Mouse (Mus musculus): ENCODE results near the gene Gm10309. TPM values are rescaled to one million over a fixed set of nuclear protein-coding genes. Genes with fewer than 3 reads are reported as not detected.

Gm10309 gene
- total RNA-seq (2021) = 0.38 TPM in 1 of 2 replicates, not detected in the other
- long read RNA-seq, experiment 1 = 0 reads
- long read RNA-seq, experiment 2 = 0 reads

GRCm38 (mm10) chr17:86505183-86505631, at the start of gene Gm10309:
TSS of gene Gm10309 (minus strand) at chr17:86505232.
- peak; percentile 75 for DNase-seq

- no peak for DNase-seq
Measured at GRCm38 (mm10) chr17:86551995-86552394, 47.0 kb upstream of the Gm10309 start.

GRCm38 (mm10) chr17:86551561-86551960, 46.5 kb upstream of the Gm10309 start:
- DNase-seq = no peak

GRCm38 (mm10) chr17:86549128-86549527, 44.1 kb upstream of the Gm10309 start:
- DNase-seq = no peak

- no peak for DNase-seq
Measured at GRCm38 (mm10) chr17:86546529-86546928, 41.5 kb upstream of the Gm10309 start.

- DNase-seq = no peak
Measured at GRCm38 (mm10) chr17:86539881-86540430, 34.9 kb upstream of the Gm10309 start.

GRCm38 (mm10) chr17:86535827-86536656, 31.0 kb upstream of the Gm10309 start:
- DNase-seq = peak; percentile 90

GRCm38 (mm10) chr17:86535096-86535495, 30.1 kb upstream of the Gm10309 start:
- peak; percentile 24 for DNase-seq

- DNase-seq = no peak
Measured at GRCm38 (mm10) chr17:86533549-86533851, 28.5 kb upstream of the Gm10309 start.

- DNase-seq = peak; percentile 68
Measured at GRCm38 (mm10) chr17:86532783-86533548, 27.9 kb upstream of the Gm10309 start.

- DNase-seq = no peak
Measured at GRCm38 (mm10) chr17:86531231-86531630, 26.2 kb upstream of the Gm10309 start.

GRCm38 (mm10) chr17:86529411-86529810, 24.4 kb upstream of the Gm10309 start:
- DNase-seq = no peak

GRCm38 (mm10) chr17:86529003-86529402, 24.0 kb upstream of the Gm10309 start:
- no peak for DNase-seq

GRCm38 (mm10) chr17:86527298-86527697, 22.3 kb upstream of the Gm10309 start:
- DNase-seq = no peak

GRCm38 (mm10) chr17:86526016-86526415, 21.0 kb upstream of the Gm10309 start:
- DNase-seq = no peak

GRCm38 (mm10) chr17:86525075-86525474, 20.0 kb upstream of the Gm10309 start:
- no peak for DNase-seq

GRCm38 (mm10) chr17:86523843-86524242, 18.8 kb upstream of the Gm10309 start:
- no peak for DNase-seq

- DNase-seq = no peak
Measured at GRCm38 (mm10) chr17:86523374-86523773, 18.3 kb upstream of the Gm10309 start.

- no peak for DNase-seq
Measured at GRCm38 (mm10) chr17:86522649-86523048, 17.6 kb upstream of the Gm10309 start.

GRCm38 (mm10) chr17:86521252-86521651, 16.2 kb upstream of the Gm10309 start:
- no peak for DNase-seq

GRCm38 (mm10) chr17:86518604-86519003, 13.6 kb upstream of the Gm10309 start:
- DNase-seq = no peak

GRCm38 (mm10) chr17:86516630-86517029, 11.6 kb upstream of the Gm10309 start:
- DNase-seq = no peak

All from adrenal gland, postnatal 14 days (tissue).